Mouse (Mus musculus): ENCODE results near the gene Dtnbp1.

Dtnbp1 gene

GRCm38 (mm10) chr13:45001911-45002615, at the start of gene Dtnbp1:
Gene Dtnbp1, minus strand, starts transcription at chr13:45002147.
- CTCF ChIA-PET: interaction anchor here in 2 of 4 experiments (0.6 to 1.3 kb wide), 2 partner anchors 29 to 475 kb away, joined by 3 to 4 read pairs; no protein-coding TSS in a partner anchor
- POLR2A ChIA-PET: interaction anchor here in 2 of 4 experiments (0.5 to 1.3 kb wide), 3 partner anchors 63 to 271 kb away, joined by 3 to 4 read pairs (median 4); no protein-coding TSS in a partner anchor

DNA sequence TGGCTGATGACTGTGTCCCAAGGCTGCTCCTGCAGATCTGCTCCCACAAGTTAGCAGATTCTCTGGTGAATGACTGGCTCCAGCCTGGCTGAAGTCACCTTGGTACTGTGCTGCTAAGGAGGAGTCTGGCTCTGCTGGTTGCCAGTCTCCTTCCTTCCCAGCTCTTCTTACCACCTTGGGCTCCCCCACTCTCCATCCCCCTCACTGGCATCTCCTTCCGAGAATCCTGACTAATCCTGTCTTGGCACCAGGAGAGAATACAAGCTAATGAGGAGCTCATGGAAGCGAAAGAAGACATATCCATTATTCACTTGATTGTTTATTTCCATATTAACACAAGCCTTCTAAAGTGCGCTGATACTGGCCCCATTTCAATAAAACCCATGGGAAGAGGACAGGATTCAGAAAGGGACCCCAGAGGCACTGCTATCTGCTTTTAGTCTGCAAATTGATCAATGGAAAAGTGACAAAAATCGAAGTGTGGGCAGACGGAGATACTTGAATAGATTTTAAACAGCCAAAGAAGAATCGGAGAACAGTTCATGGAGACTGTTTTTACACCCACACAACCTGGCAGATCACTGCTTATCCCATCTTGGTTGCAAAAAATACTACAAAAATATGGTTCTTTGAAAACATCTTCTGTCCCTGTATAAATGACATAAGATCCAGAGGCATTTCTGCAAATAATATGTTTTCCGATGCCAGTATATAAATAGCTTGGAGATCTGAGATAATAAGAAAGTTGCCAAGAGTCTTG, 47.5 kb upstream of the Dtnbp1 start:
- POLR2A ChIA-PET: interaction anchor here in 2 of 4 experiments (0.5 to 0.8 kb wide), 3 partner anchors 37 to 283 kb away, joined by 3 to 4 read pairs (median 3); no protein-coding TSS in a partner anchor
- CTCF ChIA-PET: no interaction called here

DNA sequence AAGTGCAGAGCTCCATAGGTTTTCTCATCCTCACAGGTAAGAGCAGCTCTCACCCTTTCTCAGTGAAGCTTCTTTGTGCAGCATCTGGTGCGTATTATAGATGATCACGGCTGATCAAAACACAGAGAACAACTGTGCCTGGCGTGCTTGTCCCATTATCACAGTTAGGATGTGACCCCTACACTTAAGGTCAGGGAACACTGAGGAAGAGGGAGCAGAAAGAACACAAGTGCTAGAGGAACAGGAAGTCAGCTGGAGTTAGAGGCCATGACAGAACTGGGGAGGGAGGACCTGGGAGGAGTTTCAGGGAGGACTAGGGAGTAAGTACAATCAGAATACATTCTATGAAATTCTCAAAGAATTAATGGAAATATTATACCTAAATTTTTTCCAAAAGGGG, 41.5 kb upstream of the Dtnbp1 start:
- CTCF ChIA-PET: interaction anchor here in 1 of 4 experiments (1.2 kb wide), 1 partner anchor 13 kb away, joined by 4 read pairs; no protein-coding TSS in a partner anchor
- POLR2A ChIA-PET: no interaction called here

DNA sequence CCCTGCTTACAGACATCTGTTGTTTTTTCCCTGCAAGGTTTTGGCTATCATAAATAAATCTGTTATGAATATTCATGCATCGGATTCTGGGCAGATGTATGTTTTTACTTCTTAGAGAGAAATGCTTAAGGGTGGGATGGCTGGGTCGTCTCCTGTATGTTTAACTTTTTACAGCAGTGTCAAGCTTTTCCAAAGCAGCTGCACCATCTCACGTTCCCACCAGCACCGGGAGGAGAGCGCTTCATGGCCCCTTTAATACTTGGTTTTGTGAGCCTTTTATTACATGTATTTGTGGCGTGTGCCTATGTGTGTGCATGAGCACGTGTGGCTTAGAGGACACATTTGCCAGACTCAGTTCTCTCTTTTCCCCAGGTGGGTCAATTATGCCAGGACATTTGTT, 38.8 kb upstream of the Dtnbp1 start:
- CTCF ChIA-PET: no interaction called here

GRCm38 (mm10) chr13:45040195-45040594, 38.2 kb upstream of the Dtnbp1 start:
- POLR2A ChIA-PET: no interaction called here
- CTCF ChIA-PET: no interaction called here

More for the DNA sequence above, 38.8 kb upstream of the Dtnbp1 start:
- POLR2A ChIA-PET: interaction anchor here in 1 of 4 experiments (0.6 kb wide), 1 partner anchor 921 kb away, joined by 3 read pairs; no protein-coding TSS in a partner anchor

GRCm38 (mm10) chr13:45036417-45036816, 34.5 kb upstream of the Dtnbp1 start:
- ChIA-PET POLR2A (no interaction called here), CTCF (no interaction called here)

- POLR2A ChIA-PET: no interaction called here
Measured at GRCm38 (mm10) chr13:45034759-45035158, 32.8 kb upstream of the Dtnbp1 start.

GRCm38 (mm10) chr13:45033360-45033759, 31.4 kb upstream of the Dtnbp1 start:
- POLR2A ChIA-PET: no interaction called here
- CTCF ChIA-PET: no interaction called here

More at GRCm38 (mm10) chr13:45034759-45035158, 32.8 kb upstream of the Dtnbp1 start:
- CTCF ChIA-PET: no interaction called here

GRCm38 (mm10) chr13:45032484-45032883, 30.5 kb upstream of the Dtnbp1 start:
- POLR2A ChIA-PET: no interaction called here
- CTCF ChIA-PET: no interaction called here

DNA sequence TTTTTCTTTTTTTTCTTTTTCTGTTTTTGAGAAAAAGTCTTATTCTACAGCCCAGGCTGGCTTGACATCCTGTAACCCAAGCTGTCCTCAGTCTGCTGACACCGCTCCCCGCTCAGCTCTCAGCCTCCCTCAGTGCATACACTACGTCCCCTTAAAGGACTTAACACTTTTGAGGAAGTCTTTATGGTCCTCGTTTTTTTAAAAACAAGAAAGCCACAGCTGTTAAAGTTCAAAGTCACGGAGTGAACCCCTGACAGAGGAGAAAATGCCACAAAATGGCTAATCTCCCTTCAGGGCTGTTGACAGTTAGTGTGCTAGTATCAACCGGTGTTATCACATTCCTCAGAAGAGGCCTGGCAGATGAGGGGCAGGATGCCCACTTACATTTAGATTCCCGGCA, 29.8 kb upstream of the Dtnbp1 start:
- ChIA-PET CTCF (interaction anchor here in 3 of 4 experiments (1.1 to 2.1 kb wide), 4 partner anchors 411 to 446 kb away, joined by 3 to 11 read pairs (median 8); no protein-coding TSS in a partner anchor), POLR2A (no interaction called here)

DNA sequence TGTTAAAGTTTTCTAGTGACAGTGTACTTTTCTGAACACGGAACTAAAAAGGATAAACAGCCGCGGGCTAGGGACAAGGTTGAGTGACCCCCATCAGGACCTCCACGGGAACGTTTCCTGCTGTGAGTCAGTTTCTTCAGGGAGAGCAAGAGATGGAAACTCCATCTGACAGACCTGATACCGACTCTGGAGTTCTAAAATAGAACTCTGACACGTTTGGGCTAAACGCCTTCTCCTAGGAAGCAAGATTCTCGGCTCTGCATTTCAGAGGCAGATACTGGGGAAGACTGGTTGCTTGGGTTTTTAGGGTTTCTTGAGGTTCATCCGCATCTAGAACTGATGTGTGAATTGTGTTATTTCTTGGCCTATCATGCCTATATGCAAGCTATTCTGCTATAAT, 29.4 kb upstream of the Dtnbp1 start:
- POLR2A ChIA-PET: interaction anchor here in 2 of 4 experiments (0.7 to 0.9 kb wide), 2 partner anchors 186 to 358 kb away, joined by 3 read pairs; partner anchors contain the start of gene Mylip (in 1 of the 2)
- CTCF ChIA-PET: interaction anchor here (0.5 to 2.1 kb wide), 35 partner anchors 12 to 612 kb away, joined by 3 to 28 read pairs (median 4); partner anchors contain the start of genes Dtnbp1 (in 1 of the 4), Gmpr (in 1 of the 4) and Mylip (in 1 of the 4)

GRCm38 (mm10) chr13:45030830-45031229, 28.9 kb upstream of the Dtnbp1 start:
- POLR2A ChIA-PET: interaction anchor here in 2 of 4 experiments (0.7 to 1.1 kb wide), 3 partner anchors 30 to 359 kb away, joined by 3 to 4 read pairs (median 3); partner anchors contain the start of gene Mylip (in 1 of the 2)
- CTCF ChIA-PET: interaction anchor here (0.5 to 2.1 kb wide), 42 partner anchors 12 to 611 kb away, joined by 3 to 28 read pairs (median 4); partner anchors contain the start of genes Dtnbp1 (in 1 of the 4), Gmpr (in 1 of the 4) and Mylip (in 1 of the 4)

- CTCF ChIA-PET: interaction anchor here in 3 of 4 experiments (0.6 to 2.1 kb wide), 10 partner anchors 22 to 479 kb away, joined by 3 to 11 read pairs (median 5); partner anchors contain the start of gene Gmpr (in 1 of the 3)
- POLR2A ChIA-PET: interaction anchor here in 1 of 4 experiments (1.1 kb wide), 1 partner anchor 29 kb away, joined by 4 read pairs; no protein-coding TSS in a partner anchor
Measured at GRCm38 (mm10) chr13:45029791-45030190, 27.8 kb upstream of the Dtnbp1 start.

DNA sequence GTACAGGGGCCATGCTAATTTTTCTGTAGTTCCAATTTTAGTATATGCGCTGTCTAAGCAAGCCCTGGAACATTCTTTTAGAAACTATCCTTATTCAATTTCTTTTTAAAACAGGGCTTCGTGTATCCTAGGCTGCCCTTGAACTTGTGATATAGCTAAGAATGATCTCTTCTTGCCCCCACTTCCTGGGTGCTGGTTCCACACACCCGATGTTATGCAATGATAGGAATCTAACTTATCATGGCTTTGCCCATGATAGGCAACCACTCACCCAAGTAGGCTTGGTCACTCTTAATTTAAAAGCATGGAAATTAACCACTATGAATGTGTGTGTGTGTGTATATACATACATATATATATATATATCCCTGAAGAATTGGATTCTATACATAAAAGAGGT, 24.3 kb upstream of the Dtnbp1 start:
- POLR2A ChIA-PET: no interaction called here

GRCm38 (mm10) chr13:45024821-45025220, 22.9 kb upstream of the Dtnbp1 start:
- CTCF ChIA-PET: interaction anchor here (0.6 to 1.5 kb wide), 6 partner anchors 37 to 453 kb away, joined by 3 to 5 read pairs (median 3); no protein-coding TSS in a partner anchor
- POLR2A ChIA-PET: interaction anchor here (0.6 to 1.1 kb wide), 4 partner anchors 24 to 1308 kb away, joined by 3 to 4 read pairs (median 4); no protein-coding TSS in a partner anchor

More for the DNA sequence above, 24.3 kb upstream of the Dtnbp1 start:
- CTCF ChIA-PET: interaction anchor here in 1 of 4 experiments (1.5 kb wide), 1 partner anchor 451 kb away, joined by 3 read pairs; no protein-coding TSS in a partner anchor

DNA sequence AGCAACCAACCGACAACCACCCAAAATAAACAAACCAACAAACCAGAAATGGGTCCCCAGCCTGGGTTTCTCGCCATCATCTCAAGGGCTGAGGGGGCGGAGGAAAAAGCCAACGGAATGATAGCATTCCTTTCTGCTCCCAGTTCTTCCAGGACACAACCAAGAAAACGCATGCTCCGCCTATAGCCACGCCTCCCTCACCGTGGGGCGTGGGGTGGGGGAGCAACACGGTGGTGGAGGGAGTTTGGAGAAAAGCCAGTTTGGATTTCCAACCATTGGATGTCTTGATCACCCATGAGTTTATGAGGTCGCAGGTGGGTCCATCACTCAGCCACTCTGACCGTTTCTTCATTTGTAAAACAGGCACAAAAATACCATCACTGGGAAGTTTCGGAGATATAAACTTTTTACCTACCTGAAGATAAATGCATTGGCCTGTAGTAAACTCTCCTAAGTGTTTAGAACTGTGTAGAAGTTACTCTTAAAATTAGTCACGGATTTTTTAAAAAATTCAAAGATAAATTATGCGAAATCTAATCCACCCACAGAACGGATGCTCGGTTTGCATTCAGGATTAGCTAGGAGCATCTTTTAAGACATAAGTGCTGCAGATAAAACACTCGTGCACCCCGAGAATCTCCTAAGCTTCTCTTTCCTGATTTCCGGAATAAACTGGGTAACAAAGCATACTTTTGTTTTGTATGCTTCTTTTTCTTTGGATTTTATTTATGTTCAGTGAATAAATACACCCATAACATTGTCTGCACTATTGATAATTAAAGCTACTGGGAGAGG, 21.6 kb upstream of the Dtnbp1 start:
- ChIA-PET CTCF (interaction anchor here in 2 of 4 experiments (0.6 to 1.5 kb wide), 3 partner anchors 11 to 419 kb away, joined by 3 to 5 read pairs (median 5); no protein-coding TSS in a partner anchor), POLR2A (no interaction called here)

DNA sequence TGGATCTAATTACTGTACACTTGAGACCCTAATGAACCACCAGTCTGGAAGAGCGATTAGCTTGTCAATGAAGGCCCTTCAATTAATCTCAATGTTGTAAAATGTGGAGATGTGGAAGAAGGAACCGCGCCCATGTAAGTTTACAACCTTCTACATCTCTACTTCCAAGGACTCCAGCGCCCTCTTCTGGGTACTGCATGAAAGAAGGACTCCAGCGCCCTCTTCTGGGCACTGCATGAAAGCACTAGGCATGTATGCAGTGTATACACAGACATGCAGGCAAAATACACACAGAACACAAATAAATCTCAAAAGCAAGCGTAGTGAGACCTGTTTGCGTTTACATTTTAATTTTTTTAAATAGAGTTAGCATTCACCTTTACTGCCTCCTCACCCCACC, 6.2 kb upstream of the Dtnbp1 start:
- ChIA-PET CTCF (interaction anchor here in 3 of 4 experiments (0.6 to 2.9 kb wide), 12 partner anchors 10 to 1284 kb away, joined by 3 to 15 read pairs (median 4); no protein-coding TSS in a partner anchor), POLR2A (interaction anchor here in 1 of 4 experiments (0.6 to 1.4 kb wide), 2 partner anchors 10 to 792 kb away, joined by 3 read pairs; no protein-coding TSS in a partner anchor)

DNA sequence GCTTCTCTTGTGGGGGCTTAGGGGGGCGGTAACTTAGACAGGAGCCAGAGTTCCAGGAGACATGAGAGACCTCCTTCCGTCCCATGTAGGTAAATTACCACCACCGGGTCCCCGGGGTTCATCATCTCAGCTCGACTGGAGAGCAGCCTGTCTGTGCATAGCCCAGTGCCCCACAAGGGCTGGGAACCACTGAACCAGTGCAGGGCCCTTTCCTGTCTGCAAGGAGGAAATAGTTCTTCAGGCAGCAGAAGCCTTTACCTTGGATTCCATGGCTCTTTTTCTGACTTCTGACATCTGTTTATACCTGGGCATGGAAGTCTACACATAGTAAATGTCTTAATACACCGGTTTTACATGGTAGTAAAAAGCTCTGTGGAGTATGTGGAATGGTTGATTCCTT, 5.8 kb upstream of the Dtnbp1 start:
- CTCF ChIA-PET: interaction anchor here (0.6 to 2.9 kb wide), 14 partner anchors 11 to 1284 kb away, joined by 3 to 15 read pairs (median 4); no protein-coding TSS in a partner anchor
- POLR2A ChIA-PET: interaction anchor here in 1 of 4 experiments (1.4 kb wide), 1 partner anchor 11 kb away, joined by 3 read pairs; no protein-coding TSS in a partner anchor
